Mouse (Mus musculus): ENCODE results near the gene Pts. TPM values are rescaled to one million over a fixed set of nuclear protein-coding genes. Genes with fewer than 3 reads are reported as not detected.

Gene Pts
- 82.2 and 84.1 TPM in 2 replicates for polyA plus RNA-seq (2016; fragmentation: Nextera tagmentation; extraction: Ambion mirVana)

GRCm38 (mm10) chr9:50528293-50528892, at the start of gene Pts:
Gene Pts, minus strand, starts transcription at chr9:50528724.
- peak within 1 kb of the TSS; percentile 65 for H3K4me3 ChIP-seq
- no peaks in the 10 kb centered on the region for H3K27me3 ChIP-seq (replicated peaks)
- H3K9ac ChIP-seq = peak within 1 kb of the TSS; percentile 69
- H3K27ac ChIP-seq (ENCODE audit: poor library complexity, severe bottlenecking) = peak within 1 kb of the TSS; percentile 66; the same call in 1 of the 2 replicates
- peak within 1 kb of the TSS; percentile 72 for H3K4me2 ChIP-seq
- no peaks in the 10 kb centered on the region for H3K9me3 ChIP-seq (replicated peaks)
- WGBS = under 1% methylated on average over 54 of the region's 54 CpGs
- H3K36me3 ChIP-seq = peaks cover 13% of the 10 kb centered on the region
- ATAC-seq (ENCODE audit: insufficient number of reproducible peaks, low FRiP score) = peak; percentile 98
- H3K4me1 ChIP-seq (replicated peaks) = peaks cover 14% of the 10 kb centered on the region

- Histone ChIP-seq H3K27me3 (replicated peaks) (no peaks in the 10 kb centered on the region), H3K4me3 (no peak overlapping the region), H3K27ac (ENCODE audit: poor library complexity, severe bottlenecking) (no peak overlapping the region), H3K36me3 (no peaks in the 10 kb centered on the region), H3K4me2 (no peak overlapping the region), H3K9ac (no peak overlapping the region), H3K9me3 (replicated peaks) (no peaks in the 10 kb centered on the region), H3K4me1 (replicated peaks) (peaks cover 8% of the 10 kb centered on the region; the same call in 1 of the 2 replicates)
- no peak for ATAC-seq (ENCODE audit: insufficient number of reproducible peaks, low FRiP score)
- WGBS = 59% methylated on average over 10 of the region's 10 CpGs
Observed at GRCm38 (mm10) chr9:50569599-50570525, 41.3 kb upstream of the Pts start.

GRCm38 (mm10) chr9:50567881-50568280, 39.4 kb upstream of the Pts start:
- peaks cover 8% of the 10 kb centered on the region; the same call in 1 of the 2 replicates for H3K4me1 ChIP-seq (replicated peaks)
- no peak overlapping the region for H3K9ac ChIP-seq
- no peak overlapping the region for H3K4me3 ChIP-seq
- no peak overlapping the region for H3K27ac ChIP-seq (ENCODE audit: poor library complexity, severe bottlenecking)
- 79% methylated on average over 2 of the region's 2 CpGs for WGBS
- H3K27me3 ChIP-seq (replicated peaks) = no peaks in the 10 kb centered on the region
- no peaks in the 10 kb centered on the region for H3K36me3 ChIP-seq
- no peaks in the 10 kb centered on the region for H3K9me3 ChIP-seq (replicated peaks)
- no peak overlapping the region for H3K4me2 ChIP-seq
- no peak for ATAC-seq (ENCODE audit: insufficient number of reproducible peaks, low FRiP score)

GRCm38 (mm10) chr9:50567372-50567771, 38.8 kb upstream of the Pts start:
- WGBS = 74% methylated on average over 4 of the region's 4 CpGs
- Histone ChIP-seq H3K27ac (ENCODE audit: poor library complexity, severe bottlenecking) (no peak overlapping the region), H3K4me1 (replicated peaks) (peaks cover 8% of the 10 kb centered on the region; the same call in 1 of the 2 replicates), H3K9ac (no peak overlapping the region), H3K4me2 (no peak overlapping the region), H3K27me3 (replicated peaks) (no peaks in the 10 kb centered on the region), H3K36me3 (no peaks in the 10 kb centered on the region), H3K9me3 (replicated peaks) (no peaks in the 10 kb centered on the region), H3K4me3 (no peak overlapping the region)
- no peak for ATAC-seq (ENCODE audit: insufficient number of reproducible peaks, low FRiP score)

GRCm38 (mm10) chr9:50565940-50566339, 37.4 kb upstream of the Pts start:
- ATAC-seq (ENCODE audit: insufficient number of reproducible peaks, low FRiP score) = no peak
- H3K27me3 ChIP-seq (replicated peaks) = no peaks in the 10 kb centered on the region; the same call in 1 of the 2 replicates
- no peak overlapping the region for H3K27ac ChIP-seq (ENCODE audit: poor library complexity, severe bottlenecking)
- H3K36me3 ChIP-seq = no peaks in the 10 kb centered on the region
- peaks cover 8% of the 10 kb centered on the region; the same call in 1 of the 2 replicates for H3K4me1 ChIP-seq (replicated peaks)
- no peak overlapping the region for H3K4me2 ChIP-seq
- no peak overlapping the region for H3K4me3 ChIP-seq
- 32% methylated on average over 4 of the region's 4 CpGs for WGBS
- no peak overlapping the region for H3K9ac ChIP-seq
- H3K9me3 ChIP-seq (replicated peaks) = peaks cover 5% of the 10 kb centered on the region

GRCm38 (mm10) chr9:50565173-50565572, 36.6 kb upstream of the Pts start:
- peaks cover 8% of the 10 kb centered on the region; the same call in 1 of the 2 replicates for H3K4me1 ChIP-seq (replicated peaks)
- no peak overlapping the region for H3K9ac ChIP-seq
- H3K4me2 ChIP-seq = no peak overlapping the region
- H3K27ac ChIP-seq (ENCODE audit: poor library complexity, severe bottlenecking) = no peak overlapping the region
- 64% methylated on average over 7 of the region's 7 CpGs for WGBS
- H3K36me3 ChIP-seq = no peaks in the 10 kb centered on the region
- H3K27me3 ChIP-seq (replicated peaks) = no peaks in the 10 kb centered on the region; the same call in 1 of the 2 replicates
- ATAC-seq (ENCODE audit: insufficient number of reproducible peaks, low FRiP score) = no peak
- no peak overlapping the region for H3K4me3 ChIP-seq
- H3K9me3 ChIP-seq (replicated peaks) = peaks cover 7% of the 10 kb centered on the region

- H3K4me2 ChIP-seq = no peak overlapping the region
- H3K27me3 ChIP-seq (replicated peaks) = no peaks in the 10 kb centered on the region; the same call in 1 of the 2 replicates
- H3K9me3 ChIP-seq (replicated peaks) = peaks cover 7% of the 10 kb centered on the region
- H3K4me1 ChIP-seq (replicated peaks) = peaks cover 8% of the 10 kb centered on the region; the same call in 1 of the 2 replicates
- 82% methylated on average over 2 of the region's 2 CpGs for WGBS
- ATAC-seq (ENCODE audit: insufficient number of reproducible peaks, low FRiP score) = no peak
- H3K4me3 ChIP-seq = no peak overlapping the region
- H3K27ac ChIP-seq (ENCODE audit: poor library complexity, severe bottlenecking) = no peak overlapping the region
- H3K36me3 ChIP-seq = no peaks in the 10 kb centered on the region
- H3K9ac ChIP-seq = no peak overlapping the region
Observed at GRCm38 (mm10) chr9:50561918-50562360, 33.4 kb upstream of the Pts start.

- 79% methylated on average over 38 of the region's 38 CpGs for WGBS
- no peaks in the 10 kb centered on the region; the same call in 1 of the 2 replicates for H3K27me3 ChIP-seq (replicated peaks)
- ATAC-seq (ENCODE audit: insufficient number of reproducible peaks, low FRiP score) = no peak
- peaks cover 7% of the 10 kb centered on the region for H3K9me3 ChIP-seq (replicated peaks)
- H3K4me3 ChIP-seq = no peak within 1 kb of the TSS
- no peak within 1 kb of the TSS for H3K4me2 ChIP-seq
- H3K27ac ChIP-seq (ENCODE audit: poor library complexity, severe bottlenecking) = no peak within 1 kb of the TSS
- no peak within 1 kb of the TSS for H3K9ac ChIP-seq
- H3K4me1 ChIP-seq (replicated peaks) = peaks cover 8% of the 10 kb centered on the region; the same call in 1 of the 2 replicates
- no peaks in the 10 kb centered on the region for H3K36me3 ChIP-seq
Observed at GRCm38 (mm10) chr9:50561145-50561917, 32.8 kb upstream of the Pts start, which contains the start of gene Tex12. Gene Tex12, minus strand, starts transcription at chr9:50561325.

- Histone ChIP-seq H3K9ac (no peak within 1 kb of the TSS), H3K27ac (ENCODE audit: poor library complexity, severe bottlenecking) (no peak within 1 kb of the TSS), H3K27me3 (replicated peaks) (no peaks in the 10 kb centered on the region), H3K4me2 (peak within 1 kb of the TSS; percentile 40), H3K36me3 (no peaks in the 10 kb centered on the region), H3K4me1 (replicated peaks) (0 out of 2 replicates have a peak, but pooled peaks cover 6% of the 10 kb centered on the region), H3K4me3 (no peak within 1 kb of the TSS), H3K9me3 (replicated peaks) (no peaks in the 10 kb centered on the region)
- no peak for ATAC-seq (ENCODE audit: insufficient number of reproducible peaks, low FRiP score)
- WGBS = 44% methylated on average over 2 of the region's 2 CpGs
Observed at GRCm38 (mm10) chr9:50555094-50555446, 26.5 kb upstream of the Pts start, which contains the start of gene Bco2. Gene Bco2, minus strand, starts transcription at chr9:50555181.

GRCm38 (mm10) chr9:50554241-50555093, 25.9 kb upstream of the Pts start, which contains the start of gene Il18:
Gene Il18, plus strand, starts transcription at chr9:50554827.
- 17% methylated on average over 12 of the region's 12 CpGs for WGBS
- H3K27ac ChIP-seq (ENCODE audit: poor library complexity, severe bottlenecking) = no peak within 1 kb of the TSS
- no peak within 1 kb of the TSS for H3K4me3 ChIP-seq

More at GRCm38 (mm10) chr9:50554241-50555093, 25.9 kb upstream of the Pts start, which contains the start of gene Il18:
- H3K9ac ChIP-seq = no peak within 1 kb of the TSS
- no peak for ATAC-seq (ENCODE audit: insufficient number of reproducible peaks, low FRiP score)
- no peaks in the 10 kb centered on the region for H3K9me3 ChIP-seq (replicated peaks)
- H3K4me1 ChIP-seq (replicated peaks) = 0 out of 2 replicates have a peak, but pooled peaks cover 6% of the 10 kb centered on the region
- no peaks in the 10 kb centered on the region for H3K36me3 ChIP-seq
- peak within 1 kb of the TSS; percentile 40 for H3K4me2 ChIP-seq
- no peaks in the 10 kb centered on the region for H3K27me3 ChIP-seq (replicated peaks)

All from heart, embryonic 12.5 days (tissue).